Mouse (Mus musculus) urinary bladder, postnatal 36 days (tissue): ENCODE data around the gene Calhm6.

Source experiments
- DNase-seq, 2 experiments: peaks; one replicate each; pipeline ENCODE4 v3.0.0; 2022; ENCODE audit warnings: low spot score in 2 of 2, mixed read lengths in 1 of 2

The Calhm6 gene

GRCm38 (mm10) chr10:34096418-34096883 is 31.3 kb downstream of the Calhm6 start, which contains the start of gene Calhm5:
Calhm5 (minus strand) TSS chr10:34096519.
- DNase-seq = peak; percentile 36 to 39

- DNase-seq = no peak
Observed at GRCm38 (mm10) chr10:34095964-34096363, 31.8 kb downstream of the Calhm6 start.

- no peak for DNase-seq
Observed at GRCm38 (mm10) chr10:34095147-34095546, 32.6 kb downstream of the Calhm6 start.

- no peak for DNase-seq
Observed at GRCm38 (mm10) chr10:34091888-34092287, 35.9 kb downstream of the Calhm6 start.

- no peak for DNase-seq
Observed at GRCm38 (mm10) chr10:34090481-34090880, 37.3 kb downstream of the Calhm6 start.

GRCm38 (mm10) chr10:34089517-34089916 is 38.3 kb downstream of the Calhm6 start:
- DNase-seq = no peak

GRCm38 (mm10) chr10:34088515-34088914 is 39.3 kb downstream of the Calhm6 start:
- DNase-seq = no peak

GRCm38 (mm10) chr10:34086514-34086913 is 41.3 kb downstream of the Calhm6 start:
- DNase-seq = no peak
